Mouse (Mus musculus) layer of hippocampus, postnatal 36 days (tissue): ENCODE measurements around the gene Ttll11. TPM values are rescaled to one million over a fixed set of nuclear protein-coding genes. Genes with fewer than 3 reads are reported as not detected.
A peak's percentile ranks its signal among the peaks of the same experiment; 100 is the strongest.

Experiments
- DNase-seq, 2 experiments: peaks; one replicate each; pipeline ENCODE4 v3.0.0; 2022
- total RNA-seq, 2 experiments: library from RNA; stranded (reverse); gene quantifications; 2 replicates each; pipeline ENCODE4 v1.2.3; 2021

Gene Ttll11
- total RNA-seq, 2 experiments from 2014 or later: 36.1 to 42.9 TPM

DNA sequence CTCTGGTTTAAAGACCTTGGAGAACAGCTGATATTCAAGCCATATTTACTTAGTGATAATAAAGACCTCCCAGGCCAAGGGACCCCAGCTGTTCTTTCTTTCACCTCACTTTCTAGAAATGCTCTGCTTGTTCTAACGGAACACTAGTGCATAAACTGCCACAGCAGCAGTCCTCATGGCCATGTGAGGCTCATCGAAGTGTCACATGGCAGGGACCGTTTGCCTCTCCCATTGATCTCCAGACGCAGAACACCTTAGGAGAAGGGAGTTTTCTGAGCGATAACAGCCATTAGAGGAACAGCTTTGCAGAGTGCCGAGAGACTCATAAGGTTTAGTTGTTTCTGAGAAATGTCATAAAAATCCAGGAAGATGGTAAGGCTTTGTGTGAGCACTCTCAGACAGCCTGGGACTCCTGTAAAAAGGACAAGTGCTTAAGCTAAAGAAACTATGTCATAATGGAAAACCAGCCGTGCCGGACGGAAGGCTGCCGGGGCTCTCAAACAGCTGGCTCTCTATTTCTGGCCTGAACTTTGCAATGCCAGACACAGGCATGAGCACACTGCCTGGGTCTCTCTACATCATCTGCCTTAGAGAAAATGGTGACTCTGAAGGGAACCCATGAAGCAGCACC lies 13.7 kb downstream of the Ttll11 start:
- DNase-seq: no peak

DNA sequence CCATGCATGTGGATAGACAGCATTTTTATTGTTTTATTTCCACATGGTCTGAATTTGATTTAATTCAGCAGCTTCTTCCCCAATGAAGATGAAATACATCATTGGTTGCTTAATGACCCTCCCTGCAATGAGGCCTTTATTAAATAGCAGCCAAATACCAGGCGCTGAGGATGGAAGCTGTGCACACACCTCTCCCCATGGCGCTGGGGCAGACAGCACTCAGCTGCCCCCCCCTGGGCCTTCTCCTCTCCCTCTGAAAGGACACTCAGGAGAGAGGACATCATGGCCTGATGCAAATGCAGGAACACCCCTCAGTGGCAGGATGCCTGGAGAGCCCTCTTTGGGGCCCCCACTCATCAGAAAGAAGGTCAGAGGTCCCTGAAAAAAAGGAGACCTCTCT lies 16.4 kb downstream of the Ttll11 start:
- no peak for DNase-seq

DNA sequence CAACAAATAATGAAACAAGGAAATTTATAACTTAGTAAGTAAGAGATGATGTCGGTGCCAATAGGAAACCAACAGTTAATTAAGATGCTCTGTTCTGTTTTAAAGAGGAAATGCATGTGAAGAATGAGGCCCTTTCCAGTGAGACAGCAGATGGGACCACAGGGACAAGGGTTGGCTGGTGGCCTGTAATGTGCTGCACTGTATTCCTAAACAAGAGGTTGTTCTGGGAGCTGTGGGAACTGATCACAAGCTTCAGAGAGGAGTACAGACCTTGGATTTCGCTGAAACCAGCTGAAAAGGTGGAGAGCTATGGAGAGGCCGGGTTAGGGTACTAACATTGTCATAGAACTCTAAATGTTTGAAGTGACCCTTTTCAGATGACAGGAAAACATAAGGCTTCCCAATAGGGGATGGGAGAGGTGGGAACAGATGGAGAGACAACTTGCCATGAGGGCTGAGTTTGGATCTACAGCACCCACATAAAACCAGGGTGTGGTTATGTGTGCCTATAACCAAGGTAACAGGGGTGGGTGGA lies 18.1 kb downstream of the Ttll11 start:
- DNase-seq: peak; percentile 31 to 36

DNA sequence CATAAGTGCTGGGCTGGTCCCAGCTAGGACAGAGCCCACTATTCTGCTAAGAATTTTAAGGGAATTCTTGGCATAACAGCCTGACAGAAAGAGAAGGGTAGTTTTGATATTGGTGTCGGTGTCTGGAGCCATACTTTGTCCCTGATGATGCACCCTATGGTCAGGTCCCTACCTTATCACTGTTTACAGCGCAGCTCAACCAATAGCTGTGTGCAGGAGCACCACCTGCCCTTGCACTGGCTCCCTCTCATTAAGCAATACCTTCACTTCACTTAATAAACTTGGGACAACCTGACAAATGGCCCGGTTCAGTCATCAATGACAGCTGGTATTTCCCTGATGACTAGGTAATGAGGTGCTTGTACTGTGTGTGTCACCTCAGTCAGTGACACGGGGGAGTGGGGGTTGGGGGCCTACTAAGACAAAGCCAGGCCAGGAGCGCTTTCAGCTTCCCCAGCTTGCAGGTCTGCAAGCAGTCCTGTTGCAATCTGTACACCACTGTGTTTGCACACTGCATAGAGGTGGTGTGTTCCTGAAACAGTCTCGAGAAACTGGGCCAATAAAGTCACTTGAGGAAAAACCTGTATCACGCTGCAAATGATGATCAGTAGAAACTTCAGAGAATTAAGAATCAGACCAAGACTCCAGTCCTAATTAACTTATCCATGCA lies 22.1 kb downstream of the Ttll11 start:
- DNase-seq: no peak

DNA sequence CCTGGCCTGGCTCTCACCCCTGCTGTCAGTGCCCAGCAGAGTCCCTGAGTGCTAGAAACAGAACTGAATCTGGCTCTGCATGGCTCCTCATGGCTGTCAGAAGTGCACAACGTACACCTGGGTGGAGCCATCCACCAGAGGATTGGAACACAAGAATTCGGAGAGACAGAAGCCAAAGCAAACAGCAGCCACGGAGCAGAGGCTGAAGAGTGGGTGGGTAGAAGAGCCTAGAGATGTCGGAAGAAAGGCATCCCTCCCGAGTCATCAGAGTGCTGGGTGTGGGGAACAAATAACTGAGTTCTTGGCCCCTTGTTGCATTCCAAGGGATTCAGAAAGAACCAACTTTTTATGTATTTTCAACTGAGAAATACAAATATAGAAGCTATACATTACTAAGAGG lies 24.5 kb downstream of the Ttll11 start:
- DNase-seq: no peak

DNA sequence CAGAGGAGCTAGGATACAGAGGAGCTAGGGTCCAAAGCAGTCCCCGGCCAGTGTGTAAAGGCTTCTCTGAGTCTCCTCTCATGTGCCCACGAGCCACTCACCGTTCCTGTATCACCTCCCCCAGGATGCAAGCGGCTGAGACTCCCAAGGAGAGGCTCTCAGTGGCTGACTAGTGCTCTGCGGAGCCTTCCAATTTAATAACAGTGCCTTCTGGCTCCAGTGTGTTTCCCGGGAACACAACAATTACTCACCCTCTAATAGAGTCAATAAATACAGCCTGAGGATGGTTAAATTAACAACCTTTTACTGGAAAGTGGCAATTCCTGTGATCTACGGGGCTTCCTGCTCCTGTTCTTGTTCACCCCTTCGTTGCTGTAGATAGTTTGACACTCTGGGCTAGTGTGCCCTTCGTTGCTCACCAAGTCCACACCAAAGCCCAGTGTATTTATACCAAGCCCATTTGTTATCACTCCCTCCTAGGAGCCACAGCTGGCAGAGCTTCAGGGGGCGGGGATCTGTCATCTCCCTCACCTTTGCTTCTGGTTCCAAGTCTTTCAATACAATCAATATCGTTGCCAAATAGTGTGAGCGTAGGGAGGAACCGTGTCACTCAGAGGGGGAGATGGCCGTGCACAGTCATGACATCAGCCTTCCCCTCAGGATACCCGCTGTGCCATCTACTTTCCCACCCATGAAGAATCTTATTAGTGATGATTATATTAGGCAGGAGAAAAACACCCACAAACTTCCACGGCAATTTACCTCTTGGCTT lies 27.3 kb downstream of the Ttll11 start:
- DNase-seq: no peak

DNA sequence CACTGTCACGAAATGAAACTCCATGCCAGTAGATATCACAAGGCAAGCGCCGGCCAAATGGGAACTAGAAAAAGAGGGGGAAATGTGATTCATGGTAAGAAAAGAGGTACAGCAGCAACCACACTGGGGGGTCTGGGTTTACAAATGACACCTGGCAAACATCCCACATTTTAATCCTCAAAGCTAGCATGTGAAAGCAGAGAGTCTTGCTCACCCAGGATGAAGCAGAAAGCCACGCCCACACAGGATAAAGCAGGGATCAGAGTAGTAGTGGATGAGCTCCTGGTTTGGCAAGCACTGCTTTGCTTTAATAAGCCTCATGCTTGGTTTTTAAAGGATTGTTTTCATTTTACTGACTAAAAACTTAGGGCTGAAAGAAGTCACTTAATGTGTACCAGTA lies 34.8 kb downstream of the Ttll11 start:
- DNase-seq: no peak

DNA sequence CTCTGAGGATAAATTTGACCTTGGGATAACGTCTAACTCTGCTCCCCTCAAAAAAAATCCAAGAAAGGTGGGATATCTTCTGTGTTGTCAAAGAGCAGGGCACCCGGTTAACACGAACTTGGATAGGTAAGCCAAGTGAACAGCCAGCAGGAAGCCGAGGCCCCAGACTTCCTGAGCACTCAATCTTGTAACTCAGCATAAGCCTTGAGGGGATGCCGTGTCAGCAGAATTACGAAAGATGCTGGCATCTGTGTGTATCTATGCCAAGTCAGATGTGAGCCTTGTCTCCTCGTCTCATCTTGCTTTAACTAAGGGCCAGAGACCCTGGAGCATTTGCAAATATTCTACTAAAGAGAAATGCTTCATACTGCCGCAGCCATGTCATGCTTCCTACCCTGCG lies 36.8 kb downstream of the Ttll11 start:
- no peak for DNase-seq

DNA sequence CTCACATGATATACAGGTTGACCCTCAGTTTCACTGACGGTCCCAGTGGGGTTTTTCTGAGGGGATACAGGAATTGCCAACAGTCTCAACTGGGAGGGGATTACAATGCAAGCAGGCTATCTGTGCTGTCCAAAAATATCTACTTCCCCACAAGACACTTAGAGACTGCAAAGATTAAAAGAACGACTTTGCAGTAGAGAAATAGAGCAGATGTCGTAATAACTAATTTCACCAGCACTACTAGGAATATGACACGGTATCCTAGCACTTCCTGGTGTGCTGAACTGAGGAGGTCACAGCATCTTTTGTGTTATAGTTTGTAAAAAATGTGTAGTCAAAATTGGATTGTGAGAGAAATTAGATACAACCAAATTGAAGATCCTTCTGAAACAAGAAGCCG lies 44.7 kb downstream of the Ttll11 start:
- DNase-seq: no peak

DNA sequence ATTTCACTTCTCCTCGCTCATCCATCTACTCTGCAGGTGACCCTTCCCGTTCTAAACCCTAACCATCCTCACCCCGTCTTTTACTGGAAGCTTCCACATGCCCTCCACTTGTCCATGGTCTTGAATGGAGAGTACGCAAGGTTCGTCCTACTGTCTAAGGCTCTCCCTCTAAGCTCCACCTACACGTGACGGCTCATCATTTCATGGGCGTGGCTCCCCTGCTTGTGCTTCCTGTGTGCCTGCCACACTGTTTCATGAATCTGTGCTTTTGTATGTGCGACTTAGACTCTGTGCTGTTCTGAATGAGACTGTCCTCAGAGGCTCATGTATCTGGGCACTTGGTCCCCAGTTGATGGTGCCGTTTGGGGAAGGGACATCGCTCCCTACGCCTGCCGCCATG lies 46.6 kb downstream of the Ttll11 start:
- DNase-seq: no peak

DNA sequence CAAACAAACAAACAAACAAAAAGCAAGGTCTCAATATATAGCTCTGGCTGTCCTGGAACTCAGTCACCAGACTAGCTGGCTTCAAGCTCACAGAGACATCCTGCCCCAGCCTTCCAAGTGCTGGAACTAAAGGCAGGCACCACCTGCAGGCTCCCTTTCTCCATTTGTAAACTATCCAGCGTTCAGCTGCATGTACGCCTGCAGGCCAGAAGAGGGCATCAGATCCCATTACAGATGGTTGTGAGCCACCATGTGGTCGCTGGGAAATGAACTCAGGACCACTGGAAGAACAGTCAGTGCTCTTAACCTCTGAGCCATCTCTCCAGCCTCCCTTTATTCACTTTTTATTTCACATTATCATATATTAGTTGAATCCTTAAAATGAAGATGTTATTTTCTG lies 48.1 kb downstream of the Ttll11 start:
- no peak for DNase-seq

DNA sequence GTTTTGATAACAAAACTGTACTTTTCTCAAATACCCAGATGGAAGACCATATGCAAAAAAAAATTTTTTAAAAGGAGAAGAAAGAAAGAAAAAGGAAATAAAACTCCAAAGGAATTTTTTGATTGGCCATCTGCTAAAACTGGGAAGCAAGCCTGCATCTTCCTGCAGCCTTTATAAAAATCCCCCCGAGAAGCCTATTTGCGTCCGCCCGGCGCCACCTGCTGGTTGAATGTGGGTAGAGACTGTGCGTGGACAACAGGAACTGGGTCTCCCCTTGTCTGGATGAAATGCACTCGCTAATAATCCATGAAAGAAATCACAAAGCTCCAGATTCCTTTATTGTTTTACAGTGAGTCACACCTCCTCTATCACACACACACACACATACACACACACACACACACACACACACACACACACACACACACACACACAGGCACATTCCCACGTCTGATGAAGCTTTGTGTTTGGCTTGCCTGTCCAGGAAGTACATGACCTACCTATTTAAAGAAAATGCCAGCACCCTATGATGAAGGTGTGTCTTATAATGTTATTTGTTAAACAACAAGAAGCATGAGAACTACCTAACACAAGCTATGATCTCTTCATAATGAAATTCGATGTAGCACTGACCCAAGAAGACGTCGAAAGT lies 49.1 kb downstream of the Ttll11 start:
- peak; percentile 76 to 78 for DNase-seq

DNA sequence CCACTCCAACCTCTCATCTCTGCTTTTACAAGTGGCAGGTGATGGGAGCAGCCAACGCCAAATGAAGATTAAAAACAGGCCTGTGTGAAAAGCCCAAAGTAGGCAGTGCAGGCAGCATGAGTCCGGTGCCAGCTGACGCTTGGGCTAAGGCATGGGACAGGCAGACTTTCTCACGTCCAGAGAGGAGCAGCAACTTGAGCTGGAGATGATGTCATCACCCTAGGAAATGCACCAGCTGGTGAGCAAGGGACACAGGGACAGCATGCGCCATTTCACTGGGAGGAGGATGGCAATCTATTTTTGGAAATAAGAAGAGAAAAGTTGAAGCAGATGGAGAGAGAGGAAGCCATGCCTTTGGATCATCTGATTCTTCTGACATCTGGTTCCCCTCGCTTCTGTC lies 51.6 kb downstream of the Ttll11 start:
- DNase-seq: peak; percentile 28 to 33

DNA sequence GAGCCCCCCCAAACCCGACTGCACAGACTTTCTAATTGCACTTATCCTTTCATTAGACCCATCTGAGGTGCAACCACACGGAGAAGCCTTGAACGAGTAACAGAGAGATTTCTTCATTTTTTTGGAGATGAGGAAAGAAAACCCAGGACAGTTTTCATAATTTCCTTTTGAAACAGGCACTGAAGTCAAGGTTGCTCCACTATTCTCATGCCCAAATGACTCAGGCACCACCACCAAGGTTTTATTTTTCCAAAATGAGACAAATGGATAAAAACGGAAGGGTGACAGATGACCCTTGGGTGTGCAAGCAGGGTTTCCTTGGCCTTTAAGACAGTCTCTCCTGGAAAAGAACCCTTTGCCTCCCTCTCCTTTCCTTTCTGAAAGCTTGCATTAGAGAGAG lies 54.8 kb downstream of the Ttll11 start:
- no peak for DNase-seq

DNA sequence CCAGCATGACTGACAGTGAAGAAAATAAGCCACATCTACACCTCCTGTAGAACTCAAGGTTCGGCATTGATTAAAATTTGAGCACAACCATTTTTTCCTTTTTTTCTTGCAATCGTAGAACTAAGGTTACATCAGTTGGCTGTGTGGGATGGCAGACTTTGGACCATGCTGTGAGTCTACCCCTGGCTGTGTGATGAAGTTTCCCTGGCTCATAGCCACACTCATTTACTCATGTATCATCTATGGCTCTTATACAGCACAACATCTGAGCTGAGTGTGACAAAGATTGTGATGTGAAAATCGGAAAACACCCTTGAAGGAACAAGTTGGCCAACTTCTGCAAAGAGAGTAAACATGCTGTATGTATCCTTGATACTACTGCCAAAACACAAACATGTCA lies 56.8 kb downstream of the Ttll11 start:
- no peak for DNase-seq

DNA sequence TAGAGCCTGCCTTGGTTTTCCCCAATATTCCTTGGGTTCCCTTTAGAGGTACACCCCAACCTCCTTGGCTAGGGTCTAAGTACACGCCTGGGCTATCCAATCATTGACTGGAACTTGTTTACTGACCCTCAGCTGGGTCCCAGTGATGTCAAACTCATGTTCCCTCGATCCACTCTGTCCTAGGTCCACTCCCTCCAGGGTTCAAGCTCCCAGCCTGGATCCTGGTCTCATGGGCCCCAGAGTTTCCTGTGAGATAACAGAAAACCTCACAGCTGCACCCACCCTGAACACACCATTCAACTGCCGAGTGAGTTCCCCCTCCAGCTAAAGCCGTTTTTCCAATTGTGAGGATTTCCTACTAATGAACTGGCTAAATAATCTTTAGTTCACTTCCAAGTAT lies 67.6 kb downstream of the Ttll11 start:
- no peak for DNase-seq

DNA sequence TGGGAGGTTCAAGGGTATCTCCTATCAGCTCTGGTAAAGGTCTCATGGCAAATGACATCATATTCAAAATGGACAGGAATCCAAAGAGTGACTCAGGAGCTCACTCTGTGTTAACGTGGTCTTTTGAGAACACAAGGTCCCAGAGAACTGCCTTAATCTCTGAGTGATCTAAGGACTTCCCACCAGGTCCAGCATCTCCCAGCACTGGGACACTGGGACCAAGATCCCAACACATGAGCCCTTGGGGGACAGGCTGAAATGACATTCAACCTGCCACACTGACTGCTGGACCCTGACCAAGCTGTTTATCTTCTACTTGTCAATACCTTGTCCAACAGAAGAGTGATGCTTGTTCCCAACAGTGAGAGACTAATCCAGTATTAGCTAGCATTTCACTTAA lies 68.0 kb downstream of the Ttll11 start:
- DNase-seq: no peak

DNA sequence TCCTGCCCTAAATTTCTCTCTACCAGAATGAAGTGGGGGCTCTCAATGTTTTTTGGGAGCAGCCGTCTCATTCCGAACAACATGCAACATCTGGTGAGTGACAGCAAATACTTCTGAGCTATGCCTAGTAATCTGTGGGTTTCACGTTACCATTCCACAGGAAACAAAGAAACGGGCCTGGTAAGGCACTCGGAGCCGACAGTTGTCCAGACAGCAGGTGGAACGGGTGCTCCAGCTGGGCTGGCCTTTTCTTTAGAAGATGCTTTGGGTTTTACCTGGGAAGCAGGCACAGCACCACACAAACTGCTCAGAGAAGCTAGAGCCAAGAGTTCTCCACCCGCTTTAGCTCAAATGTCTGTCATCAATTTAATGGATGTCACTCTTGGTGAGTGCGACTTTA lies 69.0 kb downstream of the Ttll11 start:
- no peak for DNase-seq

DNA sequence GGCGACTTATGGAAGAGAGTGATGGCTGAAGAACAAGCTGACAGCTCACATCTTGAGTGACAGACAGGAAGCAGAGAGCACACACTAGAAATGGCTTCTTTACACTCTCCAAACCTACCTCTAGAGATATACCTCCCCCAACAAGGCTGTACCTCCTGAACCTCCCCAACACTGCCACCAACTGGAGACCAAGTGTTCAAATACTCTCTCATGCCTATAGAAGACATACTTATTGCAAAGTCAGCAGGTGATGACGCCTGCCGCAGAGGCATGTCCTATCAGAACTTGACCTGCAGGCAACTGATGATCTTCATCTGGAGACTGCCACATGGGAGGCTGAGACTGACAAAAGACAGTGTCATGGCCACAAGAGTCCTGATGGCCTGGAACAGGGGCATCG lies 70.4 kb downstream of the Ttll11 start:
- DNase-seq: no peak

DNA sequence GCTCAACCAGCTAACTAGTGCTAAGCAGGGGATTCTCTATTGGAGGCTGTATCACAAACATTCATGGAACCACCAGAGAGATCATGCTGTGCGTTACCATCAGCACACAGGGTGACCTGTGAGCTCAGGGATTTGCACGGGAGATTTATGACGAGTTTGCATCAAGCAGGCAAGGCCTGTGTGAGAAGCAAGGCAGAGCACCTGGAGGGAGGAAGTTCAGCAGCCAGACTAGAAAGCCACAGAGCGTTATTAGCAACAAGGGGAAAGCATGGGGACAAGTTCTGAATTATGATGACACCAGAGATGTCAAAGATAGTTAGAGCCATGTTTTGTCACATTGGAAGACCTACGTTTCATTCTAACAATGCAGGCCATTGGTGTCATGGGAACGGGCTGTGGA lies 72.1 kb downstream of the Ttll11 start:
- DNase-seq: no peak

DNA sequence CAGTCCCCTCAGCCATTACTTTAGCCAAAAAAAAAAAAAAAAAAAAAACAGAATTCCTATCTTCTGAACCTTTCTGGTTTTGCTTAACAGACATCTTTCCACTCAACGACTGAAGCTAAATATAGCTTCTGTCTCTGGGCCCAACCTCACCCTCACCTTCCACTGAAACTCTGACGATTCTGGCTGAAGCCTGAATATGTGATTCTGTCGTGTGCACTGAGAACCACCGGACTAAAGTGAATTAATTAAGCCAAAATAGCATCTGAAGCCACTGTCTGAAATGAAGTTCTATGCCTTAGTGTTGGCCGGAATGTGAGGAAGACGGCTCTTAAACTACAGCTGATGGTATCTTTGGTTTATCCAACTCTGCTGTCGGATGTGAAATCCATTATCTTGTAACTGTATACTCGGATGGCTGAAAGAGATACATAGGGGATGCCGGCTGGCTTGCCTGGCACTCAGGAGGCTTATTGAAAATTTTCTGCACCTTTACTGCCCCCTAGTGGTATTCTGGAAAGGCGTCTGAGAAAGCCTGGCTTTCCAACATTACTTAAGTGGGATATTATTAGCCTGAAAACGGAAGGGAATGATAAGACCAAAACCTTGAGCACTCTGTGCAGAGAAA lies 73.4 kb downstream of the Ttll11 start:
- peak; percentile 40 to 64 for DNase-seq

DNA sequence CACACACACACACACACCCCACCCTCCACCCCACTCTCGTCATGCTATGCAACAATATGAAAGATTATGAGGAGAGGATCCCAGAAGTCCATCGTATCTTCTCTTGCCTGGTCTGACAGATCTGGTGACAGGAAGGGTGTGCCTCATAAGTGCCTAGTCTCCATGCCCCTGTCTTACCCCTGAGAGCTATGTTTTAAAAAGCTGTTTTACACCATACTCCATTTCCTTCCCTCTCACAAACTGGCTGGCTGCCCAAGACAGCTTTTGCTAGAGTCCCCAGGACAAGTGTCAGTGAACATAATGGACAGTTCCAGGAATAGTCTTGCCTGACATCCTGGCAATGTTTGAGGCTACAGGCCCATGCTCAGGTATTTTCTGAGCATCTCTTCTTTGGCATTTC lies 78.9 kb downstream of the Ttll11 start:
- no peak for DNase-seq

DNA sequence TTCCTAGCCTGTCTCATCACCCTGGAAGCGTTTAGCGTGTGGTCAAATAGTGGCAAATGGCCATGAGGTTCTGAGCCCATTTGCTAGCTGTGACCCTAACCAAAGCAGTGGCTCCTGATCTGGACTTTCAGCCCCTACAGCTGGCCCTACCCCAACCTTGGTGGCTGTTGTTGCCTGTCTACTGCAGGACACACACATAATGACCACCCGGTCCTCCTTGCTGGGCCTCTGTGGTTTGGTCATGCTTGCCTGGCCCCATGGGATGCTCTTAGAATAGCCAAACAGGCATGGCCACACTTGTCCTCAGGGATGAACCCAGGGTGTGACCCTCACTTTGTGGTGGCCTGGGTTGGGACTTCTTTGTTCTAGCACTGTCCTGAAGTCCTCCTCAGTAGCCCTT lies 80.0 kb downstream of the Ttll11 start:
- no peak for DNase-seq
